Mouse (Mus musculus) adrenal gland, postnatal 14 days (tissue): Measurements from ENCODE around the gene Acacb. TPM values are rescaled to one million over a fixed set of nuclear protein-coding genes. Genes with fewer than 3 reads are reported as not detected.

Experiments used
- DNase-seq: peaks from one replicate; pipeline ENCODE4 v3.0.0; 2021; ENCODE audit warnings: mixed read lengths
- total RNA-seq: library from RNA; stranded (reverse); gene quantifications from 2 replicates; pipeline ENCODE4 v1.2.3, GENCODE M21; 2021

Gene Acacb
- total RNA-seq, 1 experiment from 2014 or later, result 121 TPM

GRCm38 (mm10) chr5:114134091-114134534 lies 12.2 kb upstream of the Acacb start:
- DNase-seq, result peak; percentile 91

GRCm38 (mm10) chr5:114135516-114135915 lies 10.8 kb upstream of the Acacb start:
- no peak for DNase-seq

DNA sequence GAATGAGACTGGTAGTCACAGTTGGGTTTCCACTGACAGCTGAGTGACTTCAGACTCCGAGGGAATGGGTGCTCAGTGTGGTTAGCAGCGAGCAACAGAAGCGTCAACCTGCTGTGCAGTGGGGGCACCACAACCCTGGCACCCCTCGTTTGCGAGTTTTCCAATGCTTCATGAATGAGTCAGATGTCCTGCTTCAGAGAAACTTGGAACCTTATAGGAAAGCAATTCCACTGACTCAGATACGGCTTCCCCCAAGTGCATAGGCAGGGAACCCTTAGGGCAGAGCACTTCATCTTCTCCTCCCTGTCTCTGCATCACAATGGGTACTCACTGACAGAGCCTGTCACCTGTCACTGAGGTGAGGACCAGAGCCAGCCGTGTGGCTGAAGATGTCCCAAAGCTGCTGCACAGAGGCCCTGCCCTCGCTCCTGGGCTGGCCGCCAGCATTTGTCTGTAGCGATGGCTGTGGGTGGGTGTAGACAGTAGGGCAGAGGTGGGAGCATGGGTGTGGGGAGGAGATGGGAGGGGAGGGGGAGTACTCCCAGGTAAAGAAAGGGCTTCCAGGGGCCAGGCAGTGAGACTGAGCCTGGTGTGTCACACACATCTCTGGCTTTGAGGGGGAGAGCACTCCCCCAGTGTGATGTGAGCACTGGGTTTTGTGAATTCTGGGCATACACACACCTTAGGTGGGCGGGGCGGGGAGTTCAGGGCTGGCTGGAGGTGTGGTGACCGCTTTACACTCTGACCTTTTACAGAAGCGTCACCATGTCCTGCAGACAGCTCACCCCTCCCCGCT lies 8.7 kb upstream of the Acacb start:
- peak; percentile 29 for DNase-seq

DNA sequence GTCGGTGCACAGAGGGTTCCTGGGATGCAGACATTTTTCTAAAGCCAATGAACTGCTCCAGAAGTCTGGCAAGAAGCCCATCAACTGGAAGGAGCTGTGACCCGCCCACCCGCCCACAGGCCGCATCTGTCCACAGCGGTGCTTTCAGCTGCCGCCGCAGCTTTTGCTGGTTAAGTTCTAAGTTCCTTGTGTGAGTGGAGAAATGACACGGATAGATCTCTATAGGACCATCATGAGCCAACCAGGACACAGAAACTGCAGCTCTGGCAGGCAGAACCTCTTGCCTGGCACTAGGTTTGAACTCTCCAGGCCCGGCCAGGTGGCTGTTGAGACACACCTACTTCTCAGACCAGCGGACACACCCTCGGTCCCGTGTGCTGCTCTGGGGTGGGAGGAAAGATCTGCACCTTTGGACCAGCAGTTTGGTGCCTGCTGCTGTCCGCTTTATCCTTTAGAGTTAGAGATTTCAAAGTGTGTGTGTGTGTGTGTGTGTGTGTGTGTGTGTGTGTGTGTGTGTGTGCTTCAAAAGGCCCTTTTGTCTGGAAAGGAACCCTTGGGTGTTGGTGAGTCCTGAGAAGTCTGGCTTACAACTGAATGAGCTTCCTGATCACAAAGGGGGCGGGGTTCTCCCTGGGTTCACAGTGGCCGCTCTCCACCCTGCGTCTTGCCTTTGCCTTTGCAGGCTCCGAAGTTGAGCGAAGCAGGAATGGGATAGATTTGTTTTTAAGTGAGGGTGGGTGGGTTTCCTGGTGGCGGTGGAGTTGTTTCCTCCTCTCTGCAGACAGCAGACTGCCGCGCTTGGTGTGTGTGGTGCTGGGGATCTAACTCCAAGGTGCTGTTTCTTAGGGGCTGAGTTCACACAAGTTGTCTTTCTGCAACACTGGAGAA lies 7.8 kb upstream of the Acacb start:
- peak; percentile 53 for DNase-seq

DNA sequence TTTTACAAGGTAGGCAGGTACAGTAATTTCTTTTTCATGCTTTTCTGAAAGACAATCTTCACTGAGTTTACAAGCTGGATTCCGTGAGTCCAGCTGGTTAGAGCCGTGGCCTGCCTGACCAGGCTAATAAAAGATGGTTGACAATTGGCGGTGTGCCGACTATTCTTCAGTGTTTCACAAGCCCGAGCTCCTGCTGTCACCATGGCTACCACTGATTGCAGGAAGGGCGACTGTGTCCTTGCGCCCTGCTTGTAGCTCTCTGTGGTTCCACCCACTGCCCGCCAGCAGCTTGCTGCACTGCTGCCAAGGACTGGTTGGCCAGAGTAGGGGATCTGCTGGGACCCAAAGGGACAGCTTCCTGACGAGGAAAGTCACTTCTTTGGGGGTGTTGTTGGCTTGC lies 7.2 kb upstream of the Acacb start:
- peak; percentile 96 for DNase-seq

GRCm38 (mm10) chr5:114147043-114147972 lies 973 bp downstream of the Acacb start:
- no peak for DNase-seq

- peak; percentile 70 for DNase-seq
Measured at GRCm38 (mm10) chr5:114152359-114153092, 6.2 kb downstream of the Acacb start.

DNA sequence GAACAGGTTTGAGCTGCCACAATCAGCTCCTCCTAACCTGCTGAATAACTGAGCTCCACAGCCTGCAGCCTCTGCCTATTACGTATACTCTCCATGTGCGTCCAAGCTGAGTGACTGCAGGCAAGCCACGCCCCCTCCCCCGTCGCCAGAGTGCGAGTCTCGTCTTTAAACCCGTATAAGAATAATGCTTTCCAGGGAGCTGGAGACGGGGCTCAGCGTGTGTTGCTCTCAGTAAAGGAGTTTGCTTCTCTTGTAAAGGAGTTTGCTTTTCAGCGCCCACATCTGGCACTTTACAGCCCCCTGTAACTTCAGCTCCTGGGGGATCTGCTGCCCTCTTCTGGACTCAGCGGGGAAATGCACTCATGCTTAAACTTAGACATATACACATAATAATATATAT lies 7.2 kb downstream of the Acacb start:
- peak; percentile 54 for DNase-seq

DNA sequence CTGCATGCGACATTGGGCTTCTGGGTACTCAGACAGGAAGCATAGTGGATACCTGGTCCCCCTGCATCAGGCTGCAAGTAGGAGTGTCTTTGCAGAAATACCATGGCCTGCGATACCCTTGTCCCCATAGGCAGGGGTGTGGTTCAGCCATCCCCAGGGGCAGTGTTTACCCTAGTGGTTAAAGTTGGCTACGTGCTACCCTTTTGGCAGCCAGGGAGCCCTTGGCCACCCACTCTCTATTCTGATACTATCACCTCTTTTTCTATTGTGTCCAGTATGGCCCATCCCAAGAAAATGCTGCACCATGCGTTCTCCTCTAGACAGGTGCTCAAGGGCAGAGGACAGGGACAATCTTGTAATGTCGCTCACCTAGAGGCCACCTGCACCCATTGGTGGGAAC lies 8.4 kb downstream of the Acacb start:
- DNase-seq, result no peak

GRCm38 (mm10) chr5:114155168-114155933 lies 9.0 kb downstream of the Acacb start:
- peak; percentile 61 for DNase-seq

DNA sequence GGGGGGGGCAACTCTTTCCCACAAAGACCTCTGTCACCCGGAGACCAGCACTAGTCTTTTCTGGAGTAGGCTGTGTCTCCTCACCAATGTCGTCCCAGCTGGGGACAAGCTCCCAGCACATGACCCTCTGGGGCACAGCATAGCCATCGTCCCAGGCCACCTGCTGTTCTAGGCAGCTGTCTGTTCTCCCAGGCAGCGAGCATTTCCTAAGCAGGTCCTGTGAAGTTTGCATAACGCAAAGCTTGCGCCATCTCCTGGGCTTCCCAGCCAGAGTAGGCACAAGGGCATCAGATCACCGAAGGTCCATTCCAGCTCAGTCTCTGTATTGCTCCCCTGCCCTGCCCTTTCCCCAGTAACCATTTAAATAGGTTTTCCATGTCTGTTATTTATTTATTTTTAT lies 10.9 kb downstream of the Acacb start:
- peak; percentile 71 for DNase-seq

DNA sequence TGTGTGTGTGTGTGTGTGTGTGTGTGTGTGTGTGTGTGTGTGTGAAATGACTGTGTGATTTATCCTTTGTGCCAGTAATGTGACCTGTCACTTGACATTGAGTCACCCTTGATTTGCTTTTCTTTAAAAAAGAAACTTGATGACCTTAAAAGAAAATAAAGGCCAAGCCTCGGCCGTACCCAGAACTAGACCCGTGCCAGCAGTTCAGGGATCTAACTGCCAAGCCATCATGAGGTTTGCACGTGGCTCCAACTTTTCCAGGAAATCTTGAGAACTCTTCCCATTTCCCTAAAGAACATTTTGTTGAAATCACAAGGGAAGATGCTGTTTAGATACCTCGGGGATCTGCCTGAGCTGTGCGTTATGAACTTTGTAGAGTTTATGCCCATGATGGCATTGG lies 15.1 kb downstream of the Acacb start:
- DNase-seq, result peak; percentile 53

DNA sequence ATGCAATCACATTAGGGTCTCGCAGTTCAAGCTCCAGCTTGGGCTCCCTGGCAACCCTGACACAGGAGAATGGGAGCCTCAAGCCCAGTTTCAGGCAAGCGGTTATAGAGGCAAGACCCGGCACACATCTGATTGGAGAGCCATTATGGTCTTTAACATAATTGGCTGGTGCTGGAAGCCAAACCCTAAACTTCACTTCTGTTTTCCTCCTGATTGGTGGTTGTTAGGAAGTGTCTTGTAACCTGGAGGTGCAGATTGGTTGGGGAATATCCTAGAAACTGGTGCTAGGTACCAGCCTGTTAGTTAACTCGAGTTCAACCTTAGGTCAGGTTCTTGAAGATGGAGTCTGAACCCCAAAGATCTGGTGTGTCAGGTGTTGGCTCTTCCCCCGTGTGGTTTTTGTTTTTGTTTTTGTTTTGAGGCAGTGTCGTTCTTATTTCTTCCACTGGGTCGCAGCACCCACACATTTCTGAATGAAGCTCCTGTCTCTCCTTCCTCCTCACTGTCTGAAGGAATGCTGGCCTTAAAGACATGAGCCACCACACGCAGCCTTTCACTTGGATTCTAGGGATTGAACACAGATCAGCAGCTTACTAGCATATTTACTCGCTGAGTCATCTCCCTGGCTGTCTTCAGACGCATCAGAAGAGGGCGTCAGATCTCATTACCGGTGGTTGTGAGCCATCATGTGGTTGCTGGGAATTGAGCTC lies 15.9 kb downstream of the Acacb start:
- no peak for DNase-seq

- DNase-seq, result no peak
Measured at GRCm38 (mm10) chr5:114163117-114163696, 16.9 kb downstream of the Acacb start.

DNA sequence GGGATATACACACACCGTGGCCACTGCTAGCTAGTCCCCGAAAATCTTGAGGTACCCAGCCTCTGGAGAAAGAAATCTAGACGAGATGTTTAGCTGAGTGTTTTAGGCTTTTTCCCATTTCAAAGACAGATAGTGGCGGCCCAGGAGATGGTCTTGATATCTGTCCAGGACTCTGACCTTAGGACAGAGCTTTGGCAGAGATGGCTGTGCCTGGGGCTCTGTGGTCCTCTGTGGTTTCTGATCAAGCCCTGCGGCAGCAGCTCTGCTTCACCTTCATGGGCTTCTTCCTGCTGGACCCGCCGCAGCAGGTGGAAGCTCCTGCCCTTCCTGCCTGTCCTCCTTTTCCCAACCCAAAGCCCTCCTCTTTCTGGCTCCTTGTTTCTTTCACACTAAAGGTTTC lies 24.0 kb downstream of the Acacb start:
- DNase-seq, result no peak

DNA sequence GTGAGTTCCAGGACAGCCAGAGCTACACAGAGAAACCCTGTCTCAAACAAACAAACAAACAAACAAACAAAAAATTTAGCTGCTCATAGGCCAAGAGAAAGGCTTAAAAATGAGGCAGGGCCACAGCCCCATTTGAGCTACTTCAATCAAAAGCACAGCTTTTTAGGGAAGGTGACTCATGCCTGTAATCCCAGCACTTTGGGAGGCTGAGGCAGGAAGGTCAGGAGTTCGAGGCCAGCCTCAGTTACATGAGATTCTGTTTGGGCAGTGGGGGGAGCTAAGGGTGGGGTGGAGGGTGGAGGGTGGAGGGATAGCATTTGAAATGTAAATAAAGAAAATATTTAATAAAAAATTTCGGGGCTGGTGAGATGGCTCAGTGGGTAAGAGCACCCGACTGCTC lies 26.6 kb downstream of the Acacb start:
- DNase-seq, result no peak

- DNase-seq, result no peak
Measured at GRCm38 (mm10) chr5:114173458-114173857, 27.1 kb downstream of the Acacb start.

DNA sequence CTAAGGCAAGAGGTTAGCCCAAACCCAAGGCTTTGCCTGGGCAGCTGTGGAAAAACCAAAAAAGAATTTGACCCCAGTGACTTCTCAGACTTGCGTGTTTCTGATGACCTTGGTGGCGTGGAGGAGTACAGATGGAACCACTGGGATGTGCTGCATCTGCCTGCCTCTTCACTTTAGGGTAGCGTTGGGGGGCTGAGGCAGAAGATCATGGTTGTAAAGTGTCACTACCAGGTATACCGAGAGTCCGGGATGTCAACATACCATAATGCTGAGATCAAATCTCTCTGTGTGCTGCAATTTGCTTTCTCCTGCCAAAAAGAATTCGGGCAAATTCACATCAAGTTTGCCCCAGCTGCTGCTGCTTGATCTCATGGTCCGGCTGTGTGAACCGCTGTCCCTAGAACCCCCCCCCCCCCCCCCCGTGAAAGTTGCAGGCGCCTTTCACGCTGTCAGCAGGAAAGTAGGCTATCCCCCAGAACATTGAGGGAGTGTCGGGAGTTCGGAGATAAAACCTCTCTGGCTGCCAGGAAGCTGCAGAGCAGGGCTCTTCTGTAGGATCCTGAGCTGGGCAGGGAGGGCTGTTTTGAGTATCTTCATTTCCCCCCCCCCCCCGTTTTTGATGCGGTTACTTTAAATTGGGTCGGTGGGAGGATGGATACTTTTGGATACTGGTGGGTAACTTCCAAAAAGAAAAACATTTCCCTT lies 27.7 kb downstream of the Acacb start:
- DNase-seq, result no peak

- peak; percentile 73 for DNase-seq
Measured at GRCm38 (mm10) chr5:114174639-114175038, 28.3 kb downstream of the Acacb start.
